Mouse (Mus musculus) A20 (cell line): ENCODE measurements around the gene Actn4.
"Not testable (repeated sequence)": the region's sequence is repeated elsewhere in the genome, so short reads cannot be mapped to it uniquely, and the experiment has no call there.

Experiments
- DNase-seq: peaks from one replicate; pipeline ENCODE4 v3.0.0-alpha.2; 2011; ENCODE audit warnings: low read depth, low spot score

Gene Actn4

GRCm38 (mm10) chr7:28886486-28886885 lies 75.7 kb downstream of the Actn4 start:
- no peak for DNase-seq

GRCm38 (mm10) chr7:28883704-28884103 lies 78.4 kb downstream of the Actn4 start:
- DNase-seq: not testable (repeated sequence)

- DNase-seq: no peak
Observed at GRCm38 (mm10) chr7:28883039-28883438, 79.1 kb downstream of the Actn4 start.

GRCm38 (mm10) chr7:28881199-28881598 lies 80.9 kb downstream of the Actn4 start, which contains the start of gene Capn12:
Gene Capn12, plus strand, starts transcription at chr7:28881422.
- DNase-seq: peak; percentile 14

GRCm38 (mm10) chr7:28880554-28880953 lies 81.6 kb downstream of the Actn4 start:
- peak; percentile 30 for DNase-seq

GRCm38 (mm10) chr7:28879606-28880005 lies 82.5 kb downstream of the Actn4 start:
- peak; percentile 90 for DNase-seq

GRCm38 (mm10) chr7:28877856-28878255 lies 84.3 kb downstream of the Actn4 start:
- DNase-seq: peak; percentile 27

- DNase-seq: no peak
Observed at GRCm38 (mm10) chr7:28877155-28877554, 85.0 kb downstream of the Actn4 start.

GRCm38 (mm10) chr7:28876099-28876498 lies 86.0 kb downstream of the Actn4 start:
- no peak for DNase-seq

- DNase-seq: no peak
Observed at GRCm38 (mm10) chr7:28874565-28874964, 87.6 kb downstream of the Actn4 start.

GRCm38 (mm10) chr7:28870901-28871664 lies 91.1 kb downstream of the Actn4 start:
- no peak for DNase-seq

- peak; percentile 91 for DNase-seq
Observed at GRCm38 (mm10) chr7:28867508-28868340, 94.4 kb downstream of the Actn4 start.

GRCm38 (mm10) chr7:28866769-28867507 lies 95.2 kb downstream of the Actn4 start:
- peak; percentile 56 for DNase-seq

- peak; percentile 95 for DNase-seq
Observed at GRCm38 (mm10) chr7:28865481-28866300, 96.4 kb downstream of the Actn4 start.

- no peak for DNase-seq
Observed at GRCm38 (mm10) chr7:28864288-28864750, 97.8 kb downstream of the Actn4 start.

GRCm38 (mm10) chr7:28863540-28863939 lies 98.6 kb downstream of the Actn4 start, which contains the start of gene Lgals7:
Gene Lgals7, plus strand, starts transcription at chr7:28863853.
- DNase-seq: no peak

- no peak for DNase-seq
Observed at GRCm38 (mm10) chr7:28862817-28863499, 99.2 kb downstream of the Actn4 start.

- peak; percentile 24 for DNase-seq
Observed at GRCm38 (mm10) chr7:28860898-28861297, 101.2 kb downstream of the Actn4 start.

GRCm38 (mm10) chr7:28859953-28860352 lies 102.2 kb downstream of the Actn4 start:
- no peak for DNase-seq

GRCm38 (mm10) chr7:28850642-28851041 lies 111.5 kb downstream of the Actn4 start:
- DNase-seq: no peak
